16 mouse cellular contexts compared by ENCODE assay signal in genomic region chr7:100502374-100502922, GRCm38 (mm10). TPM values are rescaled to one million over a fixed set of nuclear protein-coding genes. Genes with fewer than 3 reads are reported as not detected.
DNase-seq lines count a peak whose midpoint lies in the region; ATAC-seq and TF ChIP-seq lines count a peak whose summit lies in the region.
"Had no signal": no experiment of that assay in that cellular context is flagged by ENCODE, and none has a peak within 500 bp of the region (broad histone marks: within the 10 kb centered on the region; RNA-seq: fewer than 3 reads in every experiment).

No protein-coding gene starts in this region.

- TF ChIP-seq CTCF in E14TG2a.4 (conservative IDR thresholded peaks at IDR 0.05; ENCODE audit: low read length), result no peak

- ATAC-seq in liver, embryonic 11.5 days (replicated peaks; ENCODE audit: low FRiP score), result peak; percentile 21; the same call in 1 of the 2 replicates
- ATAC-seq: forebrain, embryonic 13.5 days had no signal

- 66% methylated on average over 7 of the region's 7 CpGs for WGBS in liver, embryonic 11.5 days
- WGBS in midbrain, embryonic 10.5 days, result 87% methylated on average over 7 of the region's 7 CpGs

- no peaks in the 10 kb centered on the region for H3K27me3 ChIP-seq in E14TG2a.4 (ENCODE audit: insufficient read depth, low read length)
- no peaks in the 10 kb centered on the region for H3K27me3 ChIP-seq in liver, embryonic 11.5 days (replicated peaks; ENCODE audit: control insufficient read depth, insufficient read depth, low read length)
- H3K27me3 ChIP-seq in midbrain, embryonic 10.5 days (ENCODE audit: low read depth, poor library complexity, severe bottlenecking), result no peaks in the 10 kb centered on the region
- H3K27me3 ChIP-seq: forebrain, embryonic 13.5 days; neural tube, embryonic 13.5 days had no signal

- H3K4me3 ChIP-seq in E14TG2a.4 (replicated peaks; ENCODE audit: low read length), result 0 out of 2 replicates have a peak overlapping the region, but pooled peaks have one; percentile 17
- no peak overlapping the region for H3K4me3 ChIP-seq in liver, embryonic 11.5 days (ENCODE audit: low read depth, low read length)
- H3K4me3 ChIP-seq in midbrain, embryonic 10.5 days, result no peak overlapping the region
- H3K4me3 ChIP-seq: forebrain, embryonic 13.5 days; limb, embryonic 10.5 days; neural tube, embryonic 13.5 days had no signal

- peaks cover 97% of the 10 kb centered on the region for H3K4me1 ChIP-seq in E14TG2a.4 (replicated peaks; ENCODE audit: low read depth, low read length)
- H3K4me1 ChIP-seq in liver, embryonic 11.5 days (replicated peaks; ENCODE audit: control insufficient read depth, insufficient read depth, low read length), result peaks cover 13% of the 10 kb centered on the region
- H3K4me1 ChIP-seq in midbrain, embryonic 10.5 days, result 0 out of 2 replicates have a peak, but pooled peaks cover 7% of the 10 kb centered on the region
- H3K4me1 ChIP-seq: forebrain, embryonic 13.5 days; neural tube, embryonic 13.5 days had no signal

- no peak overlapping the region for H3K4me2 ChIP-seq in liver, embryonic 11.5 days
- H3K4me2 ChIP-seq: forebrain, embryonic 13.5 days; neural tube, embryonic 13.5 days had no signal

- peak; percentile 41 to 58 for DNase-seq in lung, adult 18-20 months
- DNase-seq in lung, postnatal 25 days (ENCODE audit: low spot score), result no peak
- DNase-seq in liver, embryonic 11.5 days (ENCODE audit: low spot score), result no peak
- DNase-seq in naive thymus-derived CD4-positive, alpha-beta T cell, adult 2 months (ENCODE audit: low read depth), result peak; percentile 39
- DNase-seq in midbrain, embryonic 10.5 days (ENCODE audit: low spot score), result no peak
- no peak for DNase-seq in urinary bladder, postnatal 25 days (ENCODE audit: low spot score)
- no peak for DNase-seq in MN1 (ENCODE audit: low spot score)
- DNase-seq: cerebellum, adult 9-10 months; layer of hippocampus, adult 9-11 months had no signal

- H3K36me3 ChIP-seq in E14TG2a.4 (ENCODE audit: insufficient read depth, low read length), result peaks cover 34% of the 10 kb centered on the region
- peaks cover 23% of the 10 kb centered on the region for H3K36me3 ChIP-seq in liver, embryonic 11.5 days (ENCODE audit: control insufficient read depth, insufficient read depth, low read length)
- H3K36me3 ChIP-seq in midbrain, embryonic 10.5 days, result peaks cover 25% of the 10 kb centered on the region

- H3K9ac ChIP-seq in liver, embryonic 11.5 days (ENCODE audit: low read depth, low read length), result peak overlapping the region; percentile 23
- H3K9ac ChIP-seq: forebrain, embryonic 13.5 days; neural tube, embryonic 13.5 days had no signal

- H3K27ac ChIP-seq in liver, embryonic 11.5 days (ENCODE audit: low read depth, low read length), result peak overlapping the region; percentile 39; the same call in 1 of the 2 replicates
- no peak overlapping the region for H3K27ac ChIP-seq in midbrain, embryonic 10.5 days (replicated peaks)
- H3K27ac ChIP-seq: forebrain, embryonic 13.5 days; kidney, postnatal 0 days; limb, embryonic 10.5 days; neural tube, embryonic 13.5 days had no signal

- H3K9me3 ChIP-seq in E14TG2a.4 (ENCODE audit: low read length), result no peaks in the 10 kb centered on the region
- H3K9me3 ChIP-seq in liver, embryonic 11.5 days (ENCODE audit: control insufficient read depth, low read length), result no peaks in the 10 kb centered on the region
- no peaks in the 10 kb centered on the region for H3K9me3 ChIP-seq in midbrain, embryonic 10.5 days (replicated peaks)
- H3K9me3 ChIP-seq: forebrain, embryonic 13.5 days; limb, embryonic 10.5 days; neural tube, embryonic 13.5 days had no signal

RNA-seq across cellular contexts. Expression of gene Ucp2, which starts 9.3 kb away (rescaled TPM):
- 487 and 491 TPM in 2 replicates for polyA plus RNA-seq in liver, embryonic 11.5 days (2014; fragmentation: Nextera tagmentation; extraction: Ambion mirVana)
- 81.4 and 93.1 TPM in 2 replicates for polyA plus RNA-seq in midbrain, embryonic 10.5 days (2016; fragmentation: Nextera tagmentation; extraction: Ambion mirVana)

RNA-seq across cellular contexts. Expression of gene Dnajb13, which starts 12.3 kb away (rescaled TPM):
- 1.2 and 1.6 TPM in 2 replicates for polyA plus RNA-seq in liver, embryonic 11.5 days (2014; fragmentation: Nextera tagmentation; extraction: Ambion mirVana)
- 0.42 and 0.81 TPM in 2 replicates for polyA plus RNA-seq in midbrain, embryonic 10.5 days (2016; fragmentation: Nextera tagmentation; extraction: Ambion mirVana)

RNA-seq across cellular contexts. Expression of gene Ucp3, which starts 29.7 kb away (rescaled TPM):
- not detected in 2 replicates for polyA plus RNA-seq in liver, embryonic 11.5 days (2014; fragmentation: Nextera tagmentation; extraction: Ambion mirVana)
- polyA plus RNA-seq in midbrain, embryonic 10.5 days (2016; fragmentation: Nextera tagmentation; extraction: Ambion mirVana), result not detected in 2 replicates
- polyA plus RNA-seq: brain, embryonic 14.5 days; embryonic facial prominence, embryonic 11.5 days; forebrain, embryonic 13.5 days; limb, embryonic 10.5 days; neural tube, embryonic 13.5 days had no signal

RNA-seq across cellular contexts. Expression of gene Coa4, which starts 34.4 kb away (rescaled TPM):
- 26.3 and 27.5 TPM in 2 replicates for polyA plus RNA-seq in liver, embryonic 11.5 days (2014; fragmentation: Nextera tagmentation; extraction: Ambion mirVana)
- polyA plus RNA-seq in midbrain, embryonic 10.5 days (2016; fragmentation: Nextera tagmentation; extraction: Ambion mirVana), result 22.0 and 22.8 TPM in 2 replicates

Comparison
In these comparisons a context has a peak if more than half of its experiments do, and no peak if none do; other contexts are left out.
1. DNase-seq: peak in lung, adult 18-20 months (2 of 2) and naive thymus-derived CD4-positive, alpha-beta T cell, adult 2 months (single experiment); none in lung, postnatal 25 days (single experiment), liver, embryonic 11.5 days (single experiment), midbrain, embryonic 10.5 days (single experiment), urinary bladder, postnatal 25 days (single experiment) and MN1 (single experiment).